Mouse (Mus musculus): ENCODE measurements at regions not wholly inside any gene's neighbourhood (a gene's known extent, or its start where the extent isn't known, plus 50 kb on each side); places are given as distances from the start of the nearest gene placed in this dataset.
A peak's percentile ranks its signal among the peaks of the same experiment; 100 is the strongest.

- DNase-seq (ENCODE audit: low spot score), result no peak
These were observed 734.8 kb downstream of the Inhba start for GRCm38 (mm10) chr13:16746451-16746850.

GRCm38 (mm10) chr13:16756264-16756663 lies 744.6 kb downstream of the Inhba start:
- DNase-seq (ENCODE audit: low spot score), result no peak

GRCm38 (mm10) chr13:16760045-16760444 lies 748.4 kb downstream of the Inhba start:
- DNase-seq (ENCODE audit: low spot score), result no peak

GRCm38 (mm10) chr13:16761415-16761814 lies 749.8 kb downstream of the Inhba start:
- no peak for DNase-seq (ENCODE audit: low spot score)

- no peak for DNase-seq (ENCODE audit: low spot score)
These were observed 750.7 kb downstream of the Inhba start for GRCm38 (mm10) chr13:16762326-16762725.

- DNase-seq (ENCODE audit: low spot score), result no peak
These were observed 751.3 kb downstream of the Inhba start for GRCm38 (mm10) chr13:16762727-16763512.

GRCm38 (mm10) chr13:16763746-16764145 lies 752.1 kb downstream of the Inhba start:
- peak; percentile 44 for DNase-seq (ENCODE audit: low spot score)

GRCm38 (mm10) chr13:16769409-16769808 lies 757.8 kb downstream of the Inhba start:
- no peak for DNase-seq (ENCODE audit: low spot score)

GRCm38 (mm10) chr13:16769848-16770422 lies 758.3 kb downstream of the Inhba start:
- no peak for DNase-seq (ENCODE audit: low spot score)

GRCm38 (mm10) chr13:16771845-16772244 lies 760.2 kb downstream of the Inhba start:
- no peak for DNase-seq (ENCODE audit: low spot score)

GRCm38 (mm10) chr13:16805560-16805959 lies 793.9 kb downstream of the Inhba start:
- DNase-seq (ENCODE audit: low spot score), result no peak

All from thymus, postnatal 0 days (tissue).